Mouse (Mus musculus) macrophage (primary cell): ENCODE data around the gene Abr. TPM values are rescaled to one million over a fixed set of nuclear protein-coding genes. Genes with fewer than 3 reads are reported as not detected.

ENCODE experiments used
- H3K27ac ChIP-seq: fragments of 350-480 bp; formaldehyde crosslinking; 2 replicates; pipeline ENCODE4 v1.9.0; 2021
- H3K36me3 ChIP-seq: fragments of 350-480 bp; formaldehyde crosslinking; 2 replicates; pipeline ENCODE4 v1.9.0; 2021; ENCODE audit errors: inconsistent target
- H3K4me3 ChIP-seq: fragments of 350-480 bp; formaldehyde crosslinking; 2 replicates; pipeline ENCODE4 v1.9.0; 2021; ENCODE audit errors: inconsistent target
- H3K79me2 ChIP-seq: fragments of 350-480 bp; formaldehyde crosslinking; 2 replicates; pipeline ENCODE4 v1.9.0; 2021; ENCODE audit errors: inconsistent target
- WGBS: methylation state at CpG from one replicate; pipeline ENCODE4 v1.1.7; 2026; ENCODE audit warnings: inconsistent platforms; ENCODE audit not compliant: missing documents; 5-methylcytosine and 5-hydroxymethylcytosine counted together
- polyA plus RNA-seq: library from polyadenylated mRNA; stranded (reverse); fragments of 250-400 nt; gene quantifications from 3 replicates; pipeline ENCODE4 v1.2.4, GENCODE M21; 2018; ENCODE audit warnings: inconsistent platforms

Gene Abr
- polyA plus RNA-seq, 1 experiment from 2014 or later: 100 TPM

GRCm38 (mm10) chr11:76508125-76508524 lies 114.0 kb downstream of the Abr start:
- H3K79me2 ChIP-seq: peaks cover 99% of the 10 kb centered on the region
- H3K36me3 ChIP-seq: peaks cover 6% of the 10 kb centered on the region; the same call in 1 of the 2 replicates
- 92% methylated on average over 1 of the region's 4 CpGs for WGBS
- H3K4me3 ChIP-seq: no peak overlapping the region
- H3K27ac ChIP-seq: no peak overlapping the region

- peaks cover 99% of the 10 kb centered on the region for H3K79me2 ChIP-seq
- H3K4me3 ChIP-seq: no peak overlapping the region
- peaks cover 6% of the 10 kb centered on the region; the same call in 1 of the 2 replicates for H3K36me3 ChIP-seq
- H3K27ac ChIP-seq: no peak overlapping the region
- WGBS: 87% methylated on average over 8 of the region's 8 CpGs
Observed at GRCm38 (mm10) chr11:76507302-76508124, 114.6 kb downstream of the Abr start.

GRCm38 (mm10) chr11:76506514-76507228 lies 115.4 kb downstream of the Abr start:
- no peak overlapping the region for H3K4me3 ChIP-seq
- peaks cover 6% of the 10 kb centered on the region; the same call in 1 of the 2 replicates for H3K36me3 ChIP-seq
- WGBS: 92% methylated on average over 5 of the region's 5 CpGs
- H3K79me2 ChIP-seq: peaks cover 99% of the 10 kb centered on the region
- H3K27ac ChIP-seq: no peak overlapping the region

GRCm38 (mm10) chr11:76505106-76505505 lies 117.0 kb downstream of the Abr start:
- peaks cover 6% of the 10 kb centered on the region; the same call in 1 of the 2 replicates for H3K36me3 ChIP-seq
- H3K27ac ChIP-seq: no peak overlapping the region
- no peak overlapping the region for H3K4me3 ChIP-seq
- 67% methylated on average over 1 of the region's 1 CpGs for WGBS
- H3K79me2 ChIP-seq: peaks cover 99% of the 10 kb centered on the region

GRCm38 (mm10) chr11:76504058-76504457 lies 118.1 kb downstream of the Abr start:
- no peak overlapping the region for H3K4me3 ChIP-seq
- no peak overlapping the region for H3K27ac ChIP-seq
- peaks cover 99% of the 10 kb centered on the region for H3K79me2 ChIP-seq
- 73% methylated on average over 5 of the region's 5 CpGs for WGBS
- no peaks in the 10 kb centered on the region; the same call in 1 of the 2 replicates for H3K36me3 ChIP-seq

GRCm38 (mm10) chr11:76499987-76500386 lies 122.1 kb downstream of the Abr start:
- Histone ChIP-seq H3K27ac (no peak overlapping the region), H3K4me3 (no peak overlapping the region), H3K79me2 (peaks cover 99% of the 10 kb centered on the region), H3K36me3 (no peaks in the 10 kb centered on the region; the same call in 1 of the 2 replicates)
- 100% methylated on average over 1 of the region's 1 CpGs for WGBS

GRCm38 (mm10) chr11:76499564-76499963 lies 122.5 kb downstream of the Abr start:
- Histone ChIP-seq H3K36me3 (no peaks in the 10 kb centered on the region), H3K27ac (no peak overlapping the region), H3K79me2 (peaks cover 96% of the 10 kb centered on the region), H3K4me3 (no peak overlapping the region)
- 91% methylated on average over 7 of the region's 7 CpGs for WGBS

GRCm38 (mm10) chr11:76497769-76498152 lies 124.4 kb downstream of the Abr start:
- H3K36me3 ChIP-seq: no peaks in the 10 kb centered on the region
- no peak overlapping the region for H3K4me3 ChIP-seq
- H3K27ac ChIP-seq: peak overlapping the region; percentile 74
- WGBS: 62% methylated on average over 3 of the region's 4 CpGs
- peaks cover 93% of the 10 kb centered on the region for H3K79me2 ChIP-seq

- Histone ChIP-seq H3K36me3 (no peaks in the 10 kb centered on the region), H3K27ac (peak overlapping the region; percentile 74), H3K4me3 (no peak overlapping the region)
Observed at GRCm38 (mm10) chr11:76497066-76497768, 124.9 kb downstream of the Abr start.

GRCm38 (mm10) chr11:76496086-76496771 lies 125.9 kb downstream of the Abr start:
- Histone ChIP-seq H3K36me3 (no peaks in the 10 kb centered on the region), H3K79me2 (peaks cover 93% of the 10 kb centered on the region), H3K4me3 (no peak overlapping the region), H3K27ac (peak overlapping the region; percentile 74)
- 17% methylated on average over 6 of the region's 6 CpGs for whole genome bisulfite sequencing

More at GRCm38 (mm10) chr11:76497066-76497768, 124.9 kb downstream of the Abr start:
- H3K79me2 ChIP-seq: peaks cover 93% of the 10 kb centered on the region
- WGBS: 43% methylated on average over 9 of the region's 9 CpGs

GRCm38 (mm10) chr11:76495127-76496028 lies 126.7 kb downstream of the Abr start:
- peak overlapping the region; percentile 74 for H3K27ac ChIP-seq
- WGBS: 8% methylated on average over 19 of the region's 19 CpGs

GRCm38 (mm10) chr11:76494360-76495126 lies 127.6 kb downstream of the Abr start:
- 1% methylated on average over 58 of the region's 67 CpGs for WGBS
- H3K27ac ChIP-seq: peak overlapping the region; percentile 74

More at GRCm38 (mm10) chr11:76495127-76496028, 126.7 kb downstream of the Abr start:
- peaks cover 93% of the 10 kb centered on the region for H3K79me2 ChIP-seq
- H3K36me3 ChIP-seq: no peaks in the 10 kb centered on the region
- peak overlapping the region; percentile 43 for H3K4me3 ChIP-seq

More at GRCm38 (mm10) chr11:76494360-76495126, 127.6 kb downstream of the Abr start:
- H3K79me2 ChIP-seq: peaks cover 93% of the 10 kb centered on the region
- H3K36me3 ChIP-seq: no peaks in the 10 kb centered on the region
- H3K4me3 ChIP-seq: peak overlapping the region; percentile 52
